Mouse (Mus musculus) T-helper 2 cell (primary cell): ENCODE results near the gene Muc5b.
"Not testable (repeated sequence)": the region's sequence is repeated elsewhere in the genome, so short reads cannot be mapped to it uniquely, and the experiment has no call there.

Source experiments
- in situ Hi-C: fragments of 300-600 bp; cut with MboI, MseI; formaldehyde crosslinking; loops from one replicate; pipeline ENCODE4 v1.15.1; 2025; ENCODE audit warnings: high pct_unique_total_duplicates

The Muc5b gene

GRCm38 (mm10) chr7:141838779-141839178 lies at the start of gene Muc5b:
Gene Muc5b, plus strand, starts transcription at chr7:141839070.
- in situ Hi-C loops = no loop called here

- in situ Hi-C loops = no loop called here
Observed at GRCm38 (mm10) chr7:141794251-141794650, 44.6 kb upstream of the Muc5b start.

DNA sequence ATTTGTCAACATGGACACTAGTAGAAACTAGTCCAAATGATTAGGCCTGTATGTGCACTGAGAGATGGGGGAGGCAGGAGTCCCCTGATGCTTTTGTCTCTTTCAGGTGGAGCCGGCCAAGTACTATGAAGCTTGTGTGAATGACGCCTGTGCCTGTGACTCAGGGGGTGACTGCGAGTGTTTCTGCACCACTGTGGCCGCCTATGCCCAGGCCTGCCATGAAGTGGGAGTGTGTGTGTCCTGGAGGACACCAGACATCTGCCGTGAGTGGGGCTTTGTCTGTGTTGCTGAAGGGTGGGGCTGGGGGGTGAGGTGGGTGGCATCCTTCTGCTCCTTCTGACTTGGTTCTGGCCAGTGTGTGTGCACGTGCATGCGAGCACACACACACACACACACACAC lies 35.7 kb upstream of the Muc5b start:
- in situ Hi-C loops = no loop called here

DNA sequence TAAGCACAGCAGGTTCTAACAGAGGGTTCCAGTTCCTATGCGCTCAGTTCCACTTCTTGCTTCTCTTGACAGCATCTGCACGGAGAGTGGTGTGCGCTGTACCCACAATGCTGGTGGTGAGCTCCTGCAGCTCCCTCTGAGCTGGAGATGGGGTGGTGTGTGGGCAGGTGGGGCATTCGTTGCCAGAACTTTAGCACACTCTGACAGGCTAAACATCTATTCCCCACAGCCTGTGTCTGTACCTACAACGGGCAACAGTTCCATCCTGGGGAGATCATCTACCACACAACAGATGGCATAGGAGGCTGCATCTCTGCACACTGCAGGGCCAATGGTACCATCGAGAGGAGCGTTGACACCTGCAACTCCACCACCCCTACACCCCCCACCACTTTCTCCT lies 33.5 kb upstream of the Muc5b start:
- in situ Hi-C loops = no loop called here

DNA sequence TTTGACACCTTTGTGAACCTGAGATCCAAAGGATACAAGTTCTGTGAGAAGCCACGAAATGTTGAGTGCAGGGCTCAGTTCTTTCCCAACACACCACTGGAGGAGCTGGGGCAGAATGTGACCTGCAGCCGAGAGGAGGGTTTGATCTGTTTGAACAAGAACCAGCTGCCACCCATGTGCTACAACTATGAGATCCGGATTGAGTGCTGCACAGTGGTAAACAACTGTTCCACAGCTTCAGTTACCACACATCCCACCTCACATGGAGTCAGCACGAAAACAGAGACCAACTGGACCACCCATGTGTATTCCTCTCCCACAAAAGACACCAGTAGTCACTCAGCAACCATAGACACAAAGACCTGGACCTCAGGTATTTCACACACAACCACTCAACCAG lies 31.0 kb upstream of the Muc5b start:
- in situ Hi-C loops = not testable (repeated sequence)

- in situ Hi-C loops = not testable (repeated sequence)
Observed at GRCm38 (mm10) chr7:141809933-141810332, 28.9 kb upstream of the Muc5b start.

- in situ Hi-C loops = no loop called here
Observed at GRCm38 (mm10) chr7:141813321-141813720, 25.5 kb upstream of the Muc5b start.

DNA sequence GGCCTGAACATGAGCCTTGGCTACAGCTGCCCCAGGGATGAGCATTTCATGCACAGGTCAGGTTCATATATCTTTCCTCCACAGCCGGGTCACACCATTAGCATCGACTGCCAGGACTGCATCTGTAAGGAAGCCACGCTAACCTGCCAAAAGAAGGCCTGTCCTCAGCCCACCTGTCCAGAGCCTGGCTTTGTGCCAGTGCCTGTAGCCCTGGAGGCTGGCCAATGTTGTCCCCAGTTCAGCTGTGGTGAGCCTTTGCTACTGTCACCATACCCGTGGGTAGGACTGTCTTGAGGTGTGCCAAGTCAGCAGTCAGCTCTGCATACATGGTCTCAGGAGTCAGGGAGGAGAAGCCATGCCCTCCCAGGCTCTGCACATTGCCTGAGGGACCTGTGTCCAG lies 23.5 kb upstream of the Muc5b start:
- in situ Hi-C loops = no loop called here

GRCm38 (mm10) chr7:141817355-141818075 lies 21.4 kb upstream of the Muc5b start:
- in situ Hi-C loops = no loop called here

- in situ Hi-C loops = no loop called here
Observed at GRCm38 (mm10) chr7:141818267-141818666, 20.6 kb upstream of the Muc5b start.

GRCm38 (mm10) chr7:141822582-141823261 lies 16.1 kb upstream of the Muc5b start:
- in situ Hi-C loops = no loop called here

DNA sequence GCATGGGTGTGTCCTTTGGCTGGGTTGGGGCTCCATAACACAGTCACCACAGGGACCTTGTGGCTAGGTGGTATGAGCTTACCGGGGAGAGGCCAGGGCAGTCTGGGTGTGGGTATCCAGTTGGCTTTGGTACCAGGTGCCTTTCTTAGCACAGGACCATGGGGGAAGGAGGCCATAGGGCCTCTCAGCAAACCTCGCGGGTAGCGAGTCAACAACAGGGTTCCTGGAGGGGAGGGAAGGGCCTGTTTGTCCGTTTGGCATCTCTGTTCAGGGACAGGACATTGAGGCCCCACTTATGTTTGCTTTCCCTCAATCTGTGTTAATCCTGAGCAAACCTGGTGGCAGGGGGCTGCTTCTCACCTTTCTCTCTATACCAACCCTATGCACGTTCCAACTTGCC lies 15.2 kb upstream of the Muc5b start:
- in situ Hi-C loops = no loop called here

DNA sequence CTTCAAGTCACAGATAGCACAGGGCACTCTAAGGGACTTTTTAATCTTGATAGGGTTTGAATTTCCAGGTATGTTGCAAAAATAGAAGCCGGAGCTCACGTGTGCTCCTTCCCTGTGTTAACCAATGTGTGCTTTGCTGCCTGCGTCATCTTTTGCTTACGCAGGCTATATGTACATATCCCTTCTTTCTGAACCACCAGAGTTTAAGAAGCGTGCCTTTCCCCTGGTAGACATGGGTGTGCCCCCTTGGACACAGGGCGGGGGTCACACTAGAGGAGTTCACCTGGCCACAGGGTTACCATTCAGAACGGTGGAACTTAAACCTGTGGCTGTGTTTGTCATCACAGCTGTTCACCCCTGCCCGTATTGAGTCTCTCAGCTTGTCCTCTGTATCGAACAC lies 14.5 kb upstream of the Muc5b start:
- in situ Hi-C loops = no loop called here

DNA sequence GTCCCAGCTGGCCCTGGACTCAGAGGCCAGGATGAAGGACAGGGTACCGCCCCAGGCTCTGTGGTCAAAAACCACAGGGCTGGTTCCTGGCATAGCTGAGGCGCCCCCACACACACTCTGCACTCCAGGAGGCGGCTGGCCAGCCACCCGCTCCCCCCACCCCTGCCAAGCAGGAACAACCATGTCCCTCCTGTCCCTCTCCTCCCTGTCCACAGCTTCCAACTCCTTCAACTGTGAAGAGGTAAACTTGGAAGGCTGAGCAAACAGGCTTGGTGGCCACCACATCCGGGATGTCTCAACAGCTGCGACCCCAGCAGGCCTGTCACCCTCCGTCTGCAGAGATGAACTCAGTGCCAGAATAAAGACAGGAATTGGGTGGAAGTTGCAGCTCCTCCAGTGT lies 2.9 kb upstream of the Muc5b start:
- in situ Hi-C loops = no loop called here

DNA sequence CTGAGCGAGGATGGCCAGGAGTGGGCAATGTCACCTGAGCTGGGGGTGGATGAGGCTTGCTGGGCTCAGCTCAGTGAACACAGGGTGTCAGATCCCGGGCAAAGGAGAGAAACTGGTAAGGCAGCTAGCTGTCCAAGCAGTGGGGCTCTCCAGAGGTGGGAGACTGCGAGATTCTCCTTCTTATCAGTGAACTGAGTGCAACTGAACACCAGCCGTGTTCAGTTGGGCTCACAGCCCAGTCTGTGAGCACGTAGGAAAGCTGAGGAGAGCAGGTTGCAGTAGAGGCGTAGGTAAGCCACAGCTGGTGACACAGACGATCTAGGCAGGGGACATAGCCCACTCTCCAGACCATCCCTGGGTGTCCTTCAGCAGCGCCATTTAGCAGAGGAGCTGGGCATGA lies 2.4 kb upstream of the Muc5b start:
- in situ Hi-C loops = no loop called here

GRCm38 (mm10) chr7:141840354-141840753 lies 1.5 kb downstream of the Muc5b start:
- in situ Hi-C loops = no loop called here

GRCm38 (mm10) chr7:141861046-141861445 lies 22.2 kb downstream of the Muc5b start:
- in situ Hi-C loops = no loop called here

DNA sequence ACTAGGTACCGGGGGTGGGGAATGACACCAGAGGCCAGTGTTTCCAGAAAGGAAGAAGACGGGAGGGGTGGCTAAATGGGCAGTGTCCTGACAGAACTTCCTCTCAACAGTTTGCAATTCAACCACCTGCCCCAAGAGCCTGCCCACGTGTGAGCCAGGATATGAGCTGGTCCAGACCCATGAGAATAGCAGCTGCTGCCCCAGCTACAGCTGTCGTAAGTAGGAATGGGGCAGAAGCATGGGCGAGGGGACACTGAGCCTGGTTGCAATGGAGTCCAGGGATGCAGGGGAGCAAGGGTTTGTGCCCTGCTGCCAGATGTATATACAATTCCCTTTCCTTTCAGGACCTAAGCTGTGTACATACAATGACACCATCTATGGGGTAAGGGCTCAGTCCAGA lies 30.8 kb downstream of the Muc5b start:
- in situ Hi-C loops = loop anchor here (10.0 kb wide), 1 partner anchor 295 kb away; the partner anchor contains the start of gene Gm4553

GRCm38 (mm10) chr7:141870553-141870952 lies 31.7 kb downstream of the Muc5b start:
- in situ Hi-C loops = loop anchor here (10.0 kb wide), 1 partner anchor 294 kb away; the partner anchor contains the start of gene Gm4553

- in situ Hi-C loops = loop anchor here (10.0 kb wide), 1 partner anchor 290 kb away; the partner anchor contains the start of gene Gm4553
Observed at GRCm38 (mm10) chr7:141874891-141875290, 36.0 kb downstream of the Muc5b start.

GRCm38 (mm10) chr7:141878813-141879212 lies 39.9 kb downstream of the Muc5b start:
- in situ Hi-C loops = loop anchor here (10.0 kb wide), 1 partner anchor 286 kb away; the partner anchor contains the start of gene Gm4553

GRCm38 (mm10) chr7:141892151-141892550 lies 53.3 kb downstream of the Muc5b start:
- in situ Hi-C loops = loop anchor here (10.0 kb wide), 1 partner anchor 1933 kb away; the partner anchor contains the start of genes Dhcr7 and Nadsyn1

DNA sequence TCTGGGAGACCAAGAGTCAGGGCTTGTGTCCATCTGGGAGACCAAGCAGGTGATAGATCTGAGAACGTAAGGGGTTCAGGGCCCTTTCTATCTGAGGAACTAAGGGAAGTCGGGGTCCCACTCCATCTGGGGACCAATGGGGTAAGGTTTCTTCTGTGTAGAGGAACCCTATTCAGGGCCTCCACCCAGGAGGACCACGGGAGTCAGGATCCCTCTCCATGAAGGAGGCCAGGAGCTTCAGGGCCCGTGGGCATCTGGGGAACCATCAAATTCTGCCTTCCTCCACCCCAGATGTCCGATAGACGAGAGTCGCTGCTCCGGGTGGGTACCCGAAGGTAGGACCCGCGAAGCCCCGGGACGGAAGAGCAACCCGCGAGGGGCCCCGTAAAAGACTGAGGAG lies 63.0 kb downstream of the Muc5b start:
- in situ Hi-C loops = loop anchor here (5.0 kb wide), 1 partner anchor 955 kb away; no protein-coding TSS in a partner anchor
